Mouse (Mus musculus): ENCODE results near the gene Rragd. TPM values are rescaled to one million over a fixed set of nuclear protein-coding genes. Genes with fewer than 3 reads are reported as not detected.

Gene Rragd
- polyA plus RNA-seq, 1 experiment from 2014 or later: 22.7 TPM

DNA sequence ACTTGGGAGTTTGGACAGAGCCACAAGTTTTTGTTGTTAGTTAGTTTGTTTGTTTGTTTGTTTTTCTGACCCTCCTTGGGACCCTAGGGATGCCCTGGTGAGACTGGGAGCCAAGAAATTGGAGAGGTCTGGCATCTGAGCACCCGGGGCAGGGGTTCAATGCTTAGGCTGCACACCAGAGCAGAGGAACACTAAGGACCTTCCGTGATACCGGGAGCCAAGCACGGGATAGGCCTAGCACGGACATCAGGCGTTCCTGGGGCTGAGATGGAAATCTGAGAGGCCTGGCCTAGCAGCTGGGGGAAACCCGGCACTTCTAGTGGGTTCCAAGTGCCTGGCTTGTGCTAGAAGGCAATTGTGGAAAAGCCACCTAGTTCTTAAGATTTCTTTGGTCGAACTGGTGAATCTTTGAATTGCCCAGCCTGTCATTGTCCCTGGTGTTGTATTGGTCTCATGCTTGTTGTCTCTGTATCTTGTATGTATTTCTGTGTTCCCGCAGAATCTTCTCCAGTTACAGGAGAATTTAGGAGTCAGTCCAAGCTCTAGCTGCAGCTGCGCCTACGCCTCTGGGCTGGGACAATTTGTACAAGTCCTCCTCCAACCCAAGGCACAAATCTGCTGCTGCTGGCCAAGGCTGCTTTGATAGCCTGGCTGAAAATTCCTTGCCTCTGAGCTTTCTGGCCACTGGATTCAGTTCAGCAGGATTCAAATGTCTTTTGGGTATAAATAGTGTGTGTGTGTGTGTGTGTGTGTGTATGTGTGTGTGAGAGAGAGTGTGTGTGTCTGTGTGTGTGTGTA lies 75.3 kb downstream of the Rragd start:
- no peaks in the 10 kb centered on the region for H3K4me1 ChIP-seq
- no peaks in the 10 kb centered on the region for H3K27me3 ChIP-seq
- H3K27ac ChIP-seq: no peak overlapping the region
- no peak overlapping the region for H3K4me3 ChIP-seq
- H3K36me3 ChIP-seq (ENCODE audit: poor library complexity, severe bottlenecking): 0 out of 2 replicates have a peak, but pooled peaks cover 8% of the 10 kb centered on the region
- WGBS: 82% methylated on average over 11 of the region's 11 CpGs
- H3K4me2 ChIP-seq: no peak overlapping the region
- H3K9ac ChIP-seq: no peak overlapping the region
- ATAC-seq: no peak
- H3K9me3 ChIP-seq (replicated peaks): no peaks in the 10 kb centered on the region

DNA sequence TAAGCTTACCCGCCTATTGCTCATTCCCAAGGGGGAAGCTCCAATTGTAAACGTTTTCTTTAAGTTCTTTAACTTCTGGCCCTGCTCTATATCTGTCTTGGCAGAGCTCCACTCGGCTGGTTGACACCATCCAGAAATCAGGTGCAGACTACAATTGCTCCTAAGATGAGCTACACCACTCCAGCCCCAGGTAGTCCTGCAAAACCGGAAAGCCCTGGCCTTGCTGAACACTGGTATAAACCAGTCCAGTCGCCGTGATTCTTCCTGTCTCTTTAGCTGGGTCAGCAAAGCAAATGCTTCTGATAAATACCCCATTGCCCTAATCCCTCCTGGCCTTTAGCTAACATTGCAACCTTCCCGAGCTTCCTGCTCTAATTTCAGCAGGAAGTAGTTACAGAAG lies 78.3 kb downstream of the Rragd start:
- 67% methylated on average over 7 of the region's 7 CpGs for WGBS
- H3K27ac ChIP-seq: no peak overlapping the region
- H3K27me3 ChIP-seq: no peaks in the 10 kb centered on the region
- no peak overlapping the region for H3K9ac ChIP-seq
- H3K4me2 ChIP-seq: no peak overlapping the region
- ATAC-seq: no peak
- no peaks in the 10 kb centered on the region for H3K4me1 ChIP-seq
- no peak overlapping the region for H3K4me3 ChIP-seq
- H3K9me3 ChIP-seq (replicated peaks): no peaks in the 10 kb centered on the region
- H3K36me3 ChIP-seq (ENCODE audit: poor library complexity, severe bottlenecking): no peaks in the 10 kb centered on the region

DNA sequence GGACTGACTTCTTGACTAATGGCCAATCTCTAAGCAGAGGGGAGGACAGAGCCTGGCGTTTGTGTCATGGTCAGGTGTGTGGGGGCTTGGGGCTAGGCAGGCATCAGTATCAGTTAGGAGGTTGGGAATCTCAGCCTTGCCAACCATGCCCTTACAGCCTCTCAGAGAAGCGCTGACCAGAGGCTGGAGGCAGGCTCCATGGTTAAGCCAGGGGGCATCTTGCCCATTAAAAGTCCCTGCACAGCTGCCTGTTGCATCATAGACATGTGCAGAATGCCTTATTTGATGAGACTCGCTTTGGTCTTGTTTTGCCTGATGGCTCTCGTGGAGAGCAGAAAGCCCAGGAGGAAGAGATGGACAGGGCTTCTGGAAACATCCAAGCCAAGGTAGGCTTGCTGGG lies 80.1 kb downstream of the Rragd start, which contains the start of gene Gabrr2:
TSS of gene Gabrr2 (plus strand) at position 19 of the 400 bp plus-strand sequence.
- ATAC-seq: no peak
- Histone ChIP-seq H3K9me3 (replicated peaks) (no peaks in the 10 kb centered on the region), H3K4me2 (no peak within 1 kb of the TSS), H3K36me3 (ENCODE audit: poor library complexity, severe bottlenecking) (no peaks in the 10 kb centered on the region), H3K4me1 (no peaks in the 10 kb centered on the region), H3K27me3 (no peaks in the 10 kb centered on the region), H3K27ac (no peak within 1 kb of the TSS), H3K9ac (no peak within 1 kb of the TSS), H3K4me3 (no peak within 1 kb of the TSS)
- 90% methylated on average over 4 of the region's 4 CpGs for WGBS

DNA sequence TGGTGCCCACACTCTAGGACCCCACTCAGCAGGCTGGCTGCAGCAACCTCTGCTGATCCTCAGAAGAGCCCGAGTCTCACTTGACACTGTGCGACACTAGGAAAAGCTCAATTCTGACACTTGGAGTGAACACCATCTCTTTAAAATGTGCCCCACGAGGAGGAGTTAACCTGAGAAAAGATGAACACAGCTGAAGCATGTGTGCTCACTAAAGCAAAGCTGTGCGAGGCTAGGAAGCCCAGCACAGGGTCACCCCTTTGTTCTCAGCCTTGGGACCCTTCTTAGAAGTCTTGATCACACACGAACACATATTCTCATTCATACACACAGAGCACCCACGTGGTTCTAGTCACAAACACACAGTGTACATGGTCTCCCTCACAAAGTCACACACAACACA lies 82.1 kb downstream of the Rragd start:
- no peak for ATAC-seq
- WGBS: 79% methylated on average over 6 of the region's 6 CpGs
- Histone ChIP-seq H3K9me3 (replicated peaks) (no peaks in the 10 kb centered on the region), H3K27ac (no peak overlapping the region), H3K27me3 (no peaks in the 10 kb centered on the region), H3K4me2 (no peak overlapping the region), H3K9ac (no peak overlapping the region), H3K4me3 (no peak overlapping the region), H3K36me3 (ENCODE audit: poor library complexity, severe bottlenecking) (no peaks in the 10 kb centered on the region), H3K4me1 (no peaks in the 10 kb centered on the region)

DNA sequence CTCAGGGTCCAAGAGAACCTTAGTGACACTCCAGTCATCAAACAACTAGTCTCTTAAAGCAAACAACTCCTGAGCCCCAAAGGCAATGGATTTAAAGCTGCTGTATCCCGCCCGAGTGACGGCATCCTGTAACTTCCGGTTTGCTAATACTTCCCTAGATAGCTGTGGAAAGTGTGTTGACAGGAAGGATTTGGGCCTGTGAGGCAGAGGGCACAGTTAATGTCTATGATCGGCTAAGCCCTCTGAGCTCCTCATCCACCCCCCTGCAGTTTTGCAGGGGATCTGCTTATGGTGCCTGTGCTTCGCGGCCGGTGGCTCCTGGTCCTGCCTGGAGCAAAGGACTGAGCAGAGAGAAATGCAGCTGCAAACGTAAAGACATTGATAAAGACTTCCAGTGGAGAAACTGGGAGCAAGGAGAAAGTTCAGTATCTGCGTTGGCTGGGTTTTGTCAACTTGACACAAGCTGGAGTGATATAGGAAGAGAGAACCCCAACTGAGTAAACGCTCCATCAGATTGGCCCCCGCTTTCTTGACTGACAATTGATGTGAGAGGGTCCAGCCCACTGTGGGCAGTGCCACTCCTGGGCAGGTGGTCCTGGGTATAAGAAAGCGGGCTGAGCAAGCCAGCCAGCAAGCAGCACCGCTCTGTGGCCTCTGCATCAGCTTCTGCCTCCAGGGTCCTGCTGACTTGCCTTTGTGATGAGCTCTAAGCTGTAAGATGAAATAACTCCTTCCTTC lies 83.6 kb downstream of the Rragd start:
- no peak overlapping the region for H3K4me2 ChIP-seq
- ATAC-seq: no peak
- H3K4me3 ChIP-seq: no peak overlapping the region
- H3K36me3 ChIP-seq (ENCODE audit: poor library complexity, severe bottlenecking): no peaks in the 10 kb centered on the region
- H3K9me3 ChIP-seq (replicated peaks): no peaks in the 10 kb centered on the region
- 60% methylated on average over 14 of the region's 14 CpGs for WGBS
- H3K27me3 ChIP-seq: no peaks in the 10 kb centered on the region
- H3K4me1 ChIP-seq: no peaks in the 10 kb centered on the region
- H3K27ac ChIP-seq: no peak overlapping the region
- H3K9ac ChIP-seq: no peak overlapping the region

DNA sequence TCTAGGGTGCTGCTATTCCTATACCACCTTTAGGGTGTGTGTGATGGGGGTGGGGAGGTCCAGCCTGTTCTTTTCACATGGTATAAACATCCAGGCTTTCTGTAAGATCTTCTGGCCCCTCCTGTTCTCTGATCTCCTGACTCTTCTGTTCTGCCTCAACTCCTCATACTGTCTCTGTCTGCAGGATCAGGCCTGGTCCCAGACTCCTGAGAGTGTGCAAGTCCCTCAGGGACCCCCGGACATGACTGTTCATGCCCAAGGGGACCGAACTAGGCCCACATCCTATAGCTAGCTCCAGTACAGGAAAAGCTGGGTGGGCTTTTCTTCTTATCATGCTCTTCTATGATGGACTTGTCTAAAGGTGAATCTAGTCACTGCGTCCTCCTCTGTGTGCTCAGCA lies 84.5 kb downstream of the Rragd start:
- ATAC-seq: no peak
- no peak overlapping the region for H3K4me2 ChIP-seq
- no peak overlapping the region for H3K9ac ChIP-seq
- H3K27me3 ChIP-seq: no peaks in the 10 kb centered on the region
- no peaks in the 10 kb centered on the region for H3K9me3 ChIP-seq (replicated peaks)
- no peaks in the 10 kb centered on the region for H3K4me1 ChIP-seq
- WGBS: 94% methylated on average over 3 of the region's 3 CpGs
- H3K36me3 ChIP-seq (ENCODE audit: poor library complexity, severe bottlenecking): no peaks in the 10 kb centered on the region
- H3K27ac ChIP-seq: no peak overlapping the region
- no peak overlapping the region for H3K4me3 ChIP-seq

DNA sequence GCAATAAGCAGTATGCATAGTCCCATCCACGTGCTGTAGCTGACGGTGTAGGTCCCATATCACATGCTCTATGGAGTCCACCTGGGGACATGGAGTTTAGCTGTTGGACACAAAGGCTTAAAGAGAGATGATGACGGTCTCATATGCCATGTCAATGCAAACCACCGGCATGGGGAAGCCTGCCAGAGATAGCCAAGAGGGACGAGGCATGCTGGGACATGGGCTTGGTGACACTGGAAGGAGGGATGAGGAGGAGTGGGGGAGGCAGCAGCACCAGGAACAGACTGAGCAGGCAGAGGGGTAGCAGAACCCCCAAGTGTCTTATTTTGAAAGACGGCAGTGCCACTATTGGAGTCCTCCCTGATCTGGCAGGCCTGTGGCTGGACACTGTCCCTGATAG lies 85.0 kb downstream of the Rragd start:
- 0 out of 2 replicates have a peak, but pooled peaks cover 3% of the 10 kb centered on the region for H3K4me1 ChIP-seq
- H3K27ac ChIP-seq: no peak overlapping the region
- ATAC-seq: no peak
- WGBS: 91% methylated on average over 6 of the region's 6 CpGs
- no peak overlapping the region for H3K4me3 ChIP-seq
- no peak overlapping the region for H3K9ac ChIP-seq
- no peaks in the 10 kb centered on the region for H3K9me3 ChIP-seq (replicated peaks)
- H3K36me3 ChIP-seq (ENCODE audit: poor library complexity, severe bottlenecking): no peaks in the 10 kb centered on the region
- H3K4me2 ChIP-seq: no peak overlapping the region
- no peaks in the 10 kb centered on the region for H3K27me3 ChIP-seq

DNA sequence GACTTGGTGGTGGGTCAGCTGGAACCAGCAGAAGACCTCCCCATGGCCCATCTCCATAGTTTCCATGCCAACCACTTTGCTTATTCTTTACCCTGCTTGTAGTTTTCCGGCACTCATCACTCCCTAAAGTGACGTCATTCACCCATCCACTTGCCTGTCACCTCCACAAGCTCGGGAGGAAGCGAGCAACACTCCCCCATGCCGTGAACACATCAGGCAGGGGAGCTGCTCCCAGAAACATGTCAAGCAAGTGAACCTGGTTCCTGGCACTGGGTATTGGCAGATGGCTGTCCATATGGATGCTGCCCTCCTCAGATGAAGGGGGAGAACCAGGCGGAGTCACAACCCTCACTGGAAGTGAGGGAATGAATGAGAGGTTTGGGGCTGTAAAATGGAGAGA lies 86.1 kb downstream of the Rragd start:
- H3K9ac ChIP-seq: no peak overlapping the region
- peak; percentile 73; the same call in 1 of the 2 replicates for ATAC-seq
- no peaks in the 10 kb centered on the region for H3K27me3 ChIP-seq
- no peak overlapping the region for H3K4me2 ChIP-seq
- 0 out of 2 replicates have a peak, but pooled peaks cover 5% of the 10 kb centered on the region for H3K4me1 ChIP-seq
- no peaks in the 10 kb centered on the region for H3K9me3 ChIP-seq (replicated peaks)
- H3K36me3 ChIP-seq (ENCODE audit: poor library complexity, severe bottlenecking): no peaks in the 10 kb centered on the region
- no peak overlapping the region for H3K27ac ChIP-seq
- H3K4me3 ChIP-seq: no peak overlapping the region
- WGBS: 69% methylated on average over 6 of the region's 6 CpGs

DNA sequence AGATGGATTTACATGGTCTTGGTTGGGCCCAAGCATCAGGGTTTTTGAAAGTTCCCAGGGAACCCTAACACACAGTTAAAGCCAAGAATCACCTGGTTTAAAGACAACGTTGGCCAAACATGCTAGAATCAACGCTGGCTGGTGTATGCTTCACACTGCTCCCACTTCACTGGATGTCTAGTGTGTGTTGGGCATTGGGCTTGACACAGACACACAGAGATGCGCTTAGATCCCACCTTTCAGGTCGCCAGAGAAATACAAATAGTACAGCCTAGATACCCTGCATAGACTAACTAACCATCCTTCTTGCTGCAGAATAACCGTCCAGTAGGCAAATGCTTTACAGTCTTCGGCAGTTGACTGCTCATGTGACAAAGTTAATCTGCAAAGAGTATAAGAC lies 87.5 kb downstream of the Rragd start:
- H3K27ac ChIP-seq: no peak overlapping the region
- H3K4me3 ChIP-seq: no peak overlapping the region
- no peak overlapping the region for H3K4me2 ChIP-seq
- H3K9me3 ChIP-seq (replicated peaks): no peaks in the 10 kb centered on the region
- ATAC-seq: no peak
- no peaks in the 10 kb centered on the region for H3K27me3 ChIP-seq
- H3K36me3 ChIP-seq (ENCODE audit: poor library complexity, severe bottlenecking): no peaks in the 10 kb centered on the region
- no peak overlapping the region for H3K9ac ChIP-seq
- WGBS: 91% methylated on average over 6 of the region's 6 CpGs
- H3K4me1 ChIP-seq: 0 out of 2 replicates have a peak, but pooled peaks cover 5% of the 10 kb centered on the region

DNA sequence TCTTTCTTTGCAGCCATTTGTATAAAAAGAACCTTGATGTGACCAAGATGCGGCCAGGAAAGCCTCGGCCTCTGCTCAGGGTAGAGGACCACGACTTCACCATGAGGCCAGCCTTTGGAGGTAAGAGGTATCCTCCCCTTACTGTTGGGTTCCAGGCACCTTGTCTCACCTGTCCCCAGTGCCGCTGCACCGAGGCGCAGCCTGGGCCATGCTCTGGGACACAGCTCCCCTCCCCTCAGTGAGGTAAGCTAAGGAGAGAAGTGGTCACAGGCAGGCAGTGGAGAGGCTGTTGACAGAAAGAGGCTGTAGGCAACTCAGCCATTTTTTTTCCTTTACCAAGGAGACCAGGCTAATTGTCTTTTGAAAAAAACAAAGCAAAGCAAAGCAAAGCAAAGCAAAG lies 88.5 kb downstream of the Rragd start:
- H3K4me1 ChIP-seq: 0 out of 2 replicates have a peak, but pooled peaks cover 5% of the 10 kb centered on the region
- H3K9ac ChIP-seq: no peak overlapping the region
- H3K4me3 ChIP-seq: no peak overlapping the region
- no peak for ATAC-seq
- H3K4me2 ChIP-seq: no peak overlapping the region
- H3K27me3 ChIP-seq: no peaks in the 10 kb centered on the region
- WGBS: 93% methylated on average over 6 of the region's 6 CpGs
- no peaks in the 10 kb centered on the region for H3K36me3 ChIP-seq (ENCODE audit: poor library complexity, severe bottlenecking)
- no peaks in the 10 kb centered on the region for H3K9me3 ChIP-seq (replicated peaks)
- H3K27ac ChIP-seq: no peak overlapping the region

All from forebrain, embryonic 13.5 days (tissue).